8 mouse cellular contexts compared by ENCODE assay signal in the genomic region with DNA sequence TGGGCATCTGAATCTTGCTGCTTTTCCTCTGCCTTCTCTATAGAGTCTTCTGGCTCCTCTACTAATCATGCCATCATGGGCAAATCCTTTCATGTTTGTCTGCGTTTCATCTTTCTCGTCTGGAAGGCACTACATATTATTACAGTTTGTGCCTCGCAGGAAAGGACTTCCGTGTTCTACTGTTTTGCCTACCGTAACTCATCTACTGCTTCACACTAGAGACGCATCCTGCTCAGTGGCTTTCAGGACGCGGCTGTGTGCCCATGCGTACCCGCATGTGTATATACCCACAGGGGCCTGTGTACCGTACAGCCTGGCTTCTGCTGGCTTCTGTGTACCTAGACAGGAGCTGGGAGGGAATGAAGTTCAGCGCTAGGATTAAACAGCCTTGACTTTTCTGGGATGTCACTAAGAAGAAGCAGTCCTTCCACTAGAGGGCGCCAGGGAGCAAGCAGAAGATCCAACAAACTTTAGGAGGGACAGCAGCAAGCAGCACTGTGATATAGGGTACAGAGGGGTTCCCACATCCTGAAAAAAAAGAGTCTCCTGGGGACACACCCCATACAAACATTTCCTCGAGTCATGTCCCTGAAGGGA.
DNase-seq lines count a peak whose midpoint lies in the region; ATAC-seq lines count a peak whose summit lies in the region.

No protein-coding gene starts in this region.

- no peak for ATAC-seq in liver, embryonic 11.5 days (replicated peaks; ENCODE audit: low FRiP score)

- 44% methylated on average over 14 of the region's 14 CpGs for WGBS in liver, embryonic 11.5 days

- H3K4me1 ChIP-seq in liver, embryonic 11.5 days (replicated peaks; ENCODE audit: control insufficient read depth, insufficient read depth, low read length), result no peaks in the 10 kb centered on the region

- no peaks in the 10 kb centered on the region for H3K9me3 ChIP-seq in liver, embryonic 11.5 days (ENCODE audit: control insufficient read depth, low read length)

- H3K27ac ChIP-seq in liver, embryonic 11.5 days (ENCODE audit: low read depth, low read length), result no peak overlapping the region

- H3K4me3 ChIP-seq in liver, embryonic 11.5 days (ENCODE audit: low read depth, low read length), result no peak overlapping the region

- H3K9ac ChIP-seq in liver, embryonic 11.5 days (ENCODE audit: low read depth, low read length), result no peak overlapping the region

- H3K4me2 ChIP-seq in liver, embryonic 11.5 days, result no peak overlapping the region

- peak; percentile 83 to 84 for DNase-seq in B cell, adult 2 months
- DNase-seq in adipocyte (ENCODE audit: low spot score), result peak; percentile 77
- peak; percentile 60 to 82 for DNase-seq in cerebellum, postnatal 4 days (ENCODE audit: low spot score in 2 of 2)
- peak; percentile 95 for DNase-seq in heart, adult 11 months
- DNase-seq in kidney, adult 9 months, result peak; percentile 85
- peak; percentile 74 for DNase-seq in liver, embryonic 11.5 days (ENCODE audit: low spot score)
- peak; percentile 33 for DNase-seq in retina, adult 2 months (ENCODE audit: low read depth, low spot score)
- DNase-seq in thymus, postnatal 25 days, result peak; percentile 77

- no peaks in the 10 kb centered on the region for H3K36me3 ChIP-seq in liver, embryonic 11.5 days (ENCODE audit: control insufficient read depth, insufficient read depth, low read length)

- no peaks in the 10 kb centered on the region; the same call in 1 of the 2 replicates for H3K27me3 ChIP-seq in liver, embryonic 11.5 days (replicated peaks; ENCODE audit: control insufficient read depth, insufficient read depth, low read length)

Comparison
In these comparisons a context has a peak if more than half of its experiments do, and no peak if none do; other contexts are left out.
1. DNase-seq: peak in every context shown above with its lines; median percentile 95 in heart, adult 11 months; 85 in kidney, adult 9 months; 84 in B cell, adult 2 months; 77 in adipocyte; 77 in thymus, postnatal 25 days; 74 in liver, embryonic 11.5 days; 71 in cerebellum, postnatal 4 days; 33 in retina, adult 2 months.